Mouse (Mus musculus) liver, embryonic 14.5 days (tissue): ENCODE results near the gene Dab2ip. TPM values are rescaled to one million over a fixed set of nuclear protein-coding genes. Genes with fewer than 3 reads are reported as not detected.

Source experiments
- ATAC-seq: fragments of 200-750 bp; cut with Nextera tagmentation; 2 replicates; pipeline ENCODE4 v1.8.0; 2017; ENCODE audit warnings: moderate number of reproducible peaks, mild to moderate bottlenecking, moderate library complexity; ENCODE audit not compliant: insufficient read depth
- DNase-seq, 3 experiments: peaks; one replicate each; pipeline ENCODE4 v3.0.0-alpha.2; 2012 to 2013; ENCODE audit warnings: low read depth in 3 of 3, low spot score in 3 of 3
- H3K27ac ChIP-seq: fragments of 300-500 bp; sonication (generic); 2 replicates; pipeline ENCODE4 v1.5.1; 2014; ENCODE audit warnings: moderate library complexity, mild to moderate bottlenecking, control low read depth, inconsistent platforms
- H3K27me3 ChIP-seq: fragments of 300-500 bp; sonication (generic); 2 replicates; pipeline ENCODE4 v1.6.1; 2014; ENCODE audit warnings: mild to moderate bottlenecking, low read length, moderate library complexity; ENCODE audit not compliant: control insufficient read depth, insufficient read depth
- H3K36me3 ChIP-seq: fragments of 300-500 bp; sonication (generic); replicated peaks from 2 replicates; pipeline ENCODE4 v1.6.1; 2014; ENCODE audit warnings: low read depth; ENCODE audit not compliant: control insufficient read depth, insufficient read depth
- H3K4me1 ChIP-seq, 2 experiments: fragments of 200-500 bp in 1 of 2; fragments of 300-500 bp in 1 of 2; sonication (generic) in 1 of 2; replicated peaks; 2 replicates each; pipeline ENCODE4 v1.6.1; 2012 to 2014; ENCODE audit warnings: antibody characterized with exemption in 1 of 2, inconsistent platforms in 1 of 2, low read length in 1 of 2; ENCODE audit not compliant: control insufficient read depth in 2 of 2, insufficient read depth in 2 of 2
- H3K4me2 ChIP-seq: fragments of 300-500 bp; sonication (generic); 2 replicates; pipeline ENCODE4 v1.6.1; 2014; ENCODE audit warnings: low read depth, mild to moderate bottlenecking, control low read depth, moderate library complexity
- H3K4me3 ChIP-seq, 2 experiments: fragments of 200-500 bp in 1 of 2; fragments of 300-500 bp in 1 of 2; sonication (generic) in 1 of 2; 2 replicates each; pipeline ENCODE4 v1.5.1; 2012 to 2014; ENCODE audit warnings: low read depth in 2 of 2, low read length in 2 of 2, mild to moderate bottlenecking in 2 of 2, control low read depth in 1 of 2, inconsistent platforms in 1 of 2, moderate library complexity in 1 of 2; ENCODE audit not compliant: insufficient read depth in 1 of 2
- H3K9ac ChIP-seq: fragments of 300-500 bp; sonication (generic); replicated peaks from 2 replicates; pipeline ENCODE4 v1.6.1; 2014; ENCODE audit warnings: mild to moderate bottlenecking, control low read depth, moderate library complexity
- H3K9me3 ChIP-seq: fragments of 300-500 bp; sonication (generic); 2 replicates; pipeline ENCODE4 v1.6.1; 2016; ENCODE audit warnings: low read length, mixed read lengths; ENCODE audit not compliant: control insufficient read depth
- CTCF ChIP-seq: IDR thresholded peaks from 2 replicates; pipeline ENCODE4 v1.5.1; 2016; ENCODE audit warnings: antibody characterized with exemption, low read depth, control low read depth
- EP300 ChIP-seq: IDR thresholded peaks from 2 replicates; pipeline ENCODE4 v1.6.1; 2016; ENCODE audit warnings: antibody characterized with exemption, low read depth
- WGBS: fragments of 180-500 bp; shearing (Covaris S2); extraction: QIAGEN DNeasy Blood & Tissue Kit; methylation state at CpG from one replicate; pipeline ENCODE4 v1.1.7; 2014; ENCODE audit not compliant: insufficient replicate concordance; 5-methylcytosine and 5-hydroxymethylcytosine counted together
- polyA plus RNA-seq, 2 experiments: library from polyadenylated mRNA; depleted of rRNA in 1 of 2; stranded (reverse) in 1 of 2; unstranded in 1 of 2; fragments of >200 nt; fragmentation: Nextera tagmentation in 1 of 2; extraction: Ambion mirVana in 1 of 2; gene quantifications; 2 replicates each; pipeline versions ENCODE4 v1.2.1 to v1.2.3; 2012 to 2014

Gene Dab2ip
- polyA plus RNA-seq, 2 experiments, result 3.2 to 4.0 TPM

DNA sequence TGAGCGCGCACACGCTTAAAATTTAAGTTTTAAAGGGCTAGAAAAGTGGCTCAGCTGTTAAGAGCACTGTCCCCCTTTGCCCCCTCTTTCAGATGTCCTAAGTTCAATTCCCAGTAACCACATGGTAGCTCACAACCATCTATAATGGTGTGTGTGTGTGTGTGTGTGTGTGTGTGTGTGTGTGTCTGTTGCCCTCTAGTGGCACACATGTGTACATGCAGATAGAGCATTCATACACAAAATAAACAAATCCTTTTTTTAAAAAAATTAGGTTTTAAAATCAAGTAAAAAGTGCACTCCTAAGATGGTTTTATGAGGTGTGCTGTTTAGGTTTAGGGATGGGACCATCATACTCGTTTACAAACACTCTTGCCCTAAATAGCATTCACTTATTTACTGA is 45.8 kb upstream of the Dab2ip start:
- Histone ChIP-seq H3K4me3 (no peak overlapping the region), H3K27me3 (no peaks in the 10 kb centered on the region), H3K9me3 (no peaks in the 10 kb centered on the region), H3K4me2 (no peak overlapping the region), H3K9ac (no peak overlapping the region), H3K4me1 (peaks cover 1 to 26% of the 10 kb centered on the region in 2 experiments), H3K27ac (no peak overlapping the region), H3K36me3 (no peaks in the 10 kb centered on the region)
- ATAC-seq (no peak), DNase-seq (no peak)
- TF ChIP-seq CTCF (peak; percentile 81), EP300 (no peak)
- 82% methylated on average over 4 of the region's 4 CpGs for WGBS

DNA sequence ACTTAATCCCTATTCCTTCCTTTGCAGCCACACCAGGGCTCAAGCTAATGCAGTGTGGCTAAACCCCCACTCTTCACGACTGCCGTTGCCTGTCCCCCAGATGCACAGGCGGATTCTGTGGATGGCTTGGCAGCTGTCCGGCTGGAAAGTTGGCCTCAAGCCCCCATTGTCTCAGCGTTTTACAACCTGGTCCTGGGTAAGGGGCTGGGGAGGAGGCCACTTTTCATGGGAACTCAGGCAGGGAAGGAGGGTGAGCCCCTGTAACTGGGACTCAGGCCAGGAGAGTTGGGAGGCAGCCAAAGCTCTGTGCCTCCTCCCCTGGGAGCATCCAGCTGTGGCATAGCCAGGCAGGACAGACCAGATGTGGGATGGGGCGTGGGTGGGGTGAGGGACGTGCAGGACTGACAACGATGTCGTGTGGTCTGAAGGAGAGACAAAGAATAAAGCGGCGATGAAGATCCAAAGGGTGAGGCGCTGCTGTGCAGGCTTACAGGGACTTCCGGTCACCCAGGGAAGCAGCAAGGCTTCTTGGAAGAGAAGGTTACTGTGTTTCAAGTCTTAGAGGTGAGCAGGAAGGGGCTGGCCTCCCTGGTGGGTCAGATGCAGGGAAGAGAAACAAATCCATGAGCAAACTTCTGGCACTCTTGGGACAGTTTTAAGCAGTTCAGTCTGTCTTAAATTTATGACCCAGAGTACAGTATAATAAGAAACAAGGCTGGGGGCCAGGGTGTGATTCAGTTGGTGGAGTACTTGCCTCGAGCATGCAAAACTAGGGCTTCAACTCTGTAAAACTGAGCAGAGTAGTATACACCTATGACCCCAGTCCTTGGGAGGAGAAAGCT is 43.8 kb upstream of the Dab2ip start:
- Histone ChIP-seq H3K4me1 (peaks cover 0 to 8% of the 10 kb centered on the region in 2 experiments; a peak in 3 of 4 replicates), H3K27ac (no peak overlapping the region), H3K36me3 (no peaks in the 10 kb centered on the region), H3K9me3 (no peaks in the 10 kb centered on the region), H3K9ac (no peak overlapping the region), H3K4me3 (no peak overlapping the region), H3K27me3 (no peaks in the 10 kb centered on the region), H3K4me2 (no peak overlapping the region)
- DNase-seq (no peak), ATAC-seq (no peak)
- no peak for TF ChIP-seq CTCF
- no peak for TF ChIP-seq EP300
- WGBS, result 62% methylated on average over 14 of the region's 14 CpGs

DNA sequence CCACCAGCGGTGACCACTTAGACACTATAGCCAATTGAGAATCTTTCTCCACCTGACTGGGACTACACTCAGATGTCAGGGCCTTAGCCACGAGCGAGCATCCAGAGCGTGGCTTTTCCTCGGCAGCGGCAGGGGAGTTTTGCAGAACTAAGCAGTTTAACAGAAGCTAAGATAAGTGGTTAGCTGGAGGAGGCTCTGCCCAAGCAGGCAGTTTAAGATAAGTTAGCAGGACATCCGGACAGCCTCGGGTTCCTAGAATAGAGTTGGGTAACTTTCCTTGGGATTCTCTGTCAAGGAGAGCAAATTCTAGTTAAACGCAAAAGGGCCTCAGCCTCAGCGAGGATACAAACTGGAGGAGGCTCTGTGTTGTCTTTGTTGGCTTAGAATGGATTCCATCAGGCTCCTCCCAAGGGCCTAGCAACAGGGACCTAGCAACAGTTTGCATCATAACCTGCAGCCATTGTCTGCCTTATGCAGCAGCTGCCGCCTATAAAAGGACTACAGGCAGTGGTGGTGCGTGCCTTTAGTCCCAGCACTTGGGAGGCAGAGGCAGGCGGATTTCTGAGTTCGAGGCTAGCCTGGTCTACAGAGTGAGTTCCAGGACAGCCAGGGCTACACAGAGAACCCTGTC is 31.3 kb upstream of the Dab2ip start:
- Histone ChIP-seq H3K4me1 (no peaks in the 10 kb centered on the region; a peak in 1 of 4 replicates), H3K4me3 (no peak overlapping the region), H3K9ac (no peak overlapping the region), H3K27ac (no peak overlapping the region), H3K36me3 (no peaks in the 10 kb centered on the region), H3K27me3 (no peaks in the 10 kb centered on the region), H3K9me3 (no peaks in the 10 kb centered on the region), H3K4me2 (no peak overlapping the region)
- DNase-seq (no peak), ATAC-seq (no peak)
- 50% methylated on average over 14 of the region's 14 CpGs for WGBS
- TF ChIP-seq EP300 (no peak), CTCF (no peak)

DNA sequence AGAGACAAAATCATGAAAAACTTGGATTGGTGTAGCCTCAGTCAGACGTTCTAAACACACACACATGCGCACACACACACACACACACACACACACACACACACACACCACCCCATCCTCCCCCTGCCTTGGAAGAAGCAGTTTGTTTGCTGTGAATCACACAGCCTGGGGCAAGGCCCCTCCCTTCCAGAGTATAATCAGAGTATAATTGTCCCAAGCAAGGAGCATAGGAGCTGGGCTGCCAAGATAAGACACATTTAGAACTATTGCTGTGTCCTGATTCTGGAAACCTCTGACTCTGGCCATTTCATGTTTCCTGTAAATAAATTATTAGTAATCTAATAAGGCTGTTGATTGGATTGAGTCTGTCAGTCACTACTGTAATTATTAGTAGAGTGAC is 29.0 kb upstream of the Dab2ip start:
- DNase-seq (no peak), ATAC-seq (no peak)
- WGBS, result 60% methylated on average over 2 of the region's 2 CpGs
- Histone ChIP-seq H3K9ac (no peak overlapping the region), H3K4me3 (no peak overlapping the region), H3K36me3 (no peaks in the 10 kb centered on the region), H3K4me2 (no peak overlapping the region), H3K4me1 (no peaks in the 10 kb centered on the region; a peak in 1 of 4 replicates), H3K27ac (no peak overlapping the region), H3K9me3 (no peaks in the 10 kb centered on the region), H3K27me3 (no peaks in the 10 kb centered on the region)
- TF ChIP-seq EP300 (no peak), CTCF (no peak)

DNA sequence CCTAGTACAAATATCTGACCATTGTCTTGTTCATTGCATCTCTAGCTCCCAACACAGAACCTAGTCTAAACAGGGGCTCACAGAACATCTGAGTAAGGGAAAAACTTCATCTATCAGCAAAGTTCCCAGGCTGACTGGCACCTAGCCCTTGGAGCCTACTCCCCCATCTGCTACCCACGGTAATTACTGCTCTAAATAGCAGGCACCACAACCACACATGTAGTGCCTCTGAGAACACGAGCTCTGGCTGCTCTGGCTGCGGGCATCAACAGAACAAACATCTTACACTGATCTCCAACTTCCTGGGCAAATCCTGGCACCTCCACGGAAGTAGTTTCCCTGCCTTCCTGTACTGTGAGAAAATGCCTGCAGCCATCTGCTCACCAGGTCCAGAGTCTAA is 28.2 kb upstream of the Dab2ip start:
- Histone ChIP-seq H3K36me3 (no peaks in the 10 kb centered on the region), H3K9me3 (no peaks in the 10 kb centered on the region), H3K27ac (no peak overlapping the region), H3K9ac (no peak overlapping the region), H3K4me2 (no peak overlapping the region), H3K4me1 (no peaks in the 10 kb centered on the region; a peak in 1 of 4 replicates), H3K4me3 (no peak overlapping the region), H3K27me3 (no peaks in the 10 kb centered on the region)
- WGBS, result 60% methylated on average over 4 of the region's 4 CpGs
- no peak for DNase-seq
- TF ChIP-seq EP300 (no peak), CTCF (no peak)
- ATAC-seq, result no peak
